Mouse (Mus musculus) myocyte (in vitro differentiated cells): ENCODE measurements around the gene Csnk2b.

Source experiments
- CEBPB ChIP-seq: IDR thresholded peaks from 2 replicates; pipeline ENCODE4 v1.6.1; 2011; ENCODE audit warnings: mild to moderate bottlenecking, moderate library complexity; ENCODE audit not compliant: poor library complexity, insufficient read depth, severe bottlenecking
- E2F4 ChIP-seq: IDR thresholded peaks from one replicate; pipeline ENCODE4 v1.6.1; 2011; ENCODE audit warnings: mild to moderate bottlenecking, control low read depth, moderate library complexity; ENCODE audit not compliant: insufficient read depth
- MAX ChIP-seq: IDR thresholded peaks from one replicate; pipeline ENCODE4 v1.6.1; 2011; ENCODE audit warnings: low read depth, mild to moderate bottlenecking, control low read depth
- POLR2A ChIP-seq: IDR thresholded peaks from one replicate; pipeline ENCODE4 v1.6.1; 2011; ENCODE audit warnings: low read depth, mild to moderate bottlenecking, control low read depth, moderate library complexity; ENCODE audit not compliant: insufficient read length
- POLR2AphosphoS2 ChIP-seq: IDR thresholded peaks from one replicate; pipeline ENCODE4 v1.6.1; 2011; ENCODE audit warnings: low read depth, control low read depth; ENCODE audit not compliant: insufficient read length
- TCF12 ChIP-seq: IDR thresholded peaks from one replicate; pipeline ENCODE4 v1.6.1; 2011; ENCODE audit warnings: mild to moderate bottlenecking, control low read depth; ENCODE audit not compliant: poor library complexity, insufficient read depth, severe bottlenecking

- TF ChIP-seq POLR2A (no peak), CEBPB (no peak), TCF12 (no peak), POLR2AphosphoS2 (no peak), MAX (peak; percentile 99), E2F4 (peak; percentile 39)
These were observed 13.1 kb upstream of the Csnk2b start, which contains the start of gene Bag6 for GRCm38 (mm10) chr17:35134801-35135590.
